Mouse (Mus musculus) spleen, postnatal 0 days (tissue): Measurements from ENCODE around the gene Ppih. TPM values are rescaled to one million over a fixed set of nuclear protein-coding genes. Genes with fewer than 3 reads are reported as not detected.

ENCODE experiments used
- polyA plus RNA-seq: library from polyadenylated mRNA; unstranded; fragments of >200 nt; fragmentation: Nextera tagmentation; extraction: Ambion mirVana; gene quantifications from 2 replicates; pipeline ENCODE4 v1.2.1, GENCODE M21; 2015

The Ppih gene
- polyA plus RNA-seq, result 73.6 and 84.5 TPM in 2 replicates

DNA sequence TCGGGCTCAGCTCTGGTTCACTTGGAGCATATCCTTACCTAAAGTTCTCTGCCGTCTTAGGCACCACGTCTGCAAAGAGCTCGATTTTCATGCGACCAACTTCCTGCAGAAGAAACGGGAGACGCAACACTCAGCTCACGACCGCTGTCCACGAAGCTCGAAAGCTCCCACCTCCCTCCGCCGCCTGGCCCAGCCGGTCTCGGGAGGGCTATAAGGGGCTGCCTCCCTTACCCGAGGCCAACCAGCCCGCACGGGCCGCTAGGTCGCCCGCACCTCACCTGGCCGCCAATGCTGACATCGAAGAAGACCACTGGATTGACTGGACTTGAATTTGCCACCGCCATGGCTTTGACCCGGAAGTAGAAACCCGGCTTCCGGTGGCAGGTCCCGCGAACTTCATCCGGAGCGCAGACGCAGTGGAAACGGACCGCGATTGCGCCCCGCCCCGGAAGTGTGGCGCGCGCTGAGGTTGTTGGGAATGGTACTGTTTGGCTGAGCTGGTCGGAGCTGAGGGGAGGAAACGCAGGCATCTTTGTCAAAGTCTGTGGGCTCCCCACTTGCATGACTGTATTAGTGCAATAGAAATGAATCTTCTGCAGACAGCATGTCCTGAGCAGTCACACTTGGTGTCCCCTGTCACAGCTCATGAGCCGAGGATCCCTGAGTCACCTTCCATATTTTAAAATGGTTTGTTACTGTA, at the start of gene Ppih:
Gene Ppih (minus strand): TSS at position 416 of the 700 bp plus-strand sequence.

DNA sequence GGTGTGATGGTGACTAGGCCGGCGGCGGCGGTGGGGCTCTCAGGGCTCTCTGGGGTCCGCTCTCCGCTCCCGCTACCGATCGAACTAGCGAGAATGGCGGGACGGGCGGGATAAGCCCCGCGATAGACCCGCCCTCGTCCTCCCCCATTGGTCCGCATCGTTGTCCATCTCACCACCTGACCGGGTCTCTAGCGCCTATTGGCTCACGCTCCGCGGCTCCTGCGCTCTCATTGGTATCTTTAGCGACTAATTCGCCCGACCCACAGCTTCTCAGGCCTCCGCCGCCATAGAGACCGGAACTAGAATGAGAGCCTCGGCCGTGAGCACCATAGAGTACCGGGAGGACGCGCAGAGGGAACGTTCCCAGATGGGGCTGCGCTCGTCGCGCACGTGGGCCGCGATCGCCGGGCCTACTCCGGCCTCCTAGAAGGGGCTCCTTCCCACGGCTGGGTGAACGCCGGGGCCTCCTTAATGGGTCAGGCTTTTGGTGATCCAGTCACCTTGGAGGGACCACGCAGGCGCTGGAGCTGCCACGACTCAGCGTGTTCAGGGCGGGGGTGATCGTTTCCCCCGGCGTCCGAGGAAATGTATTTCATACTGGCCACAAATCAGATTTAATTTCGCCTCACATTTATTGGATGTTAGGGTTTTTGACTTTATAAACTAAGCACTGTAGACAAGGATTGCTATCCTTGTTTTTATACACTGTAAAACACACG, 25.8 kb downstream of the Ppih start, which contains the start of gene Ybx1:
Gene Ybx1 (minus strand): TSS at position 190 of the 719 bp plus-strand sequence.

GRCm38 (mm10) chr4:119255351-119255750, 65.0 kb downstream of the Ppih start, which contains the start of gene Cldn19:
Gene Cldn19 (plus strand): TSS chr4:119255414.

Other genes with a start within 250 kb of the Ppih start
- 25.6 and 28.5 TPM in 2 replicates for gene Slc2a1, start 211.8 kb downstream of the Ppih start, polyA plus RNA-seq
- 3.8 and 5.5 TPM in 2 replicates for gene Zfp691, start 146.4 kb downstream of the Ppih start, polyA plus RNA-seq
- gene Ermap, start 130.5 kb downstream of the Ppih start, polyA plus RNA-seq, result 377 and 407 TPM in 2 replicates
- 160 and 171 TPM in 2 replicates for gene Svbp, start 125.2 kb downstream of the Ppih start, polyA plus RNA-seq
- gene Tmem269, start 102.3 kb downstream of the Ppih start, polyA plus RNA-seq, result not detected in 2 replicates
- 10.2 and 12.2 TPM in 2 replicates for gene AU022252, start 87.8 kb downstream of the Ppih start, polyA plus RNA-seq
- 12.8 and 16.5 TPM in 2 replicates for gene P3h1, start 87.6 kb downstream of the Ppih start, polyA plus RNA-seq
- gene Cldn19, start 65.1 kb downstream of the Ppih start, polyA plus RNA-seq, result 0.05 TPM in 1 of 2 replicates, not detected in the other
- 364 and 377 TPM in 2 replicates for gene Ybx1, start 25.9 kb downstream of the Ppih start, polyA plus RNA-seq
- gene Ccdc30, start 95.0 kb upstream of the Ppih start, polyA plus RNA-seq, result 1.1 and 1.2 TPM in 2 replicates
- gene Ppcs, start 101.9 kb upstream of the Ppih start, polyA plus RNA-seq, result 12.7 and 16.7 TPM in 2 replicates
- gene Zmynd12, start 102.3 kb upstream of the Ppih start, polyA plus RNA-seq, result 0.17 TPM in 1 of 2 replicates, not detected in the other
- 0.07 TPM in 1 of 2 replicates, not detected in the other for gene Rimkla, start 172.1 kb upstream of the Ppih start, polyA plus RNA-seq
- gene Foxj3, start 216.5 kb upstream of the Ppih start, polyA plus RNA-seq, result 6.7 and 8.0 TPM in 2 replicates
- 1.9 and 2.4 TPM in 2 replicates for gene Frg2f1, start 219.0 kb upstream of the Ppih start, polyA plus RNA-seq